Mouse (Mus musculus) ovary, adult 18-20 months (tissue): ENCODE data around the gene Med23.
A peak's percentile ranks its signal among the peaks of the same experiment; 100 is the strongest.

Experiments
- DNase-seq: peaks from one replicate; pipeline ENCODE4 v3.0.0; 2022; ENCODE audit warnings: low spot score, mixed read lengths

Med23 gene

GRCm38 (mm10) chr10:24873624-24874023 lies 3.8 kb downstream of the Med23 start:
- DNase-seq: no peak

GRCm38 (mm10) chr10:24886008-24886407 lies 16.2 kb downstream of the Med23 start:
- DNase-seq: peak; percentile 18

GRCm38 (mm10) chr10:24888343-24888742 lies 18.6 kb downstream of the Med23 start:
- DNase-seq: no peak

GRCm38 (mm10) chr10:24895927-24896326 lies 26.1 kb downstream of the Med23 start:
- no peak for DNase-seq

- DNase-seq: no peak
Observed at GRCm38 (mm10) chr10:24905627-24906026, 35.8 kb downstream of the Med23 start.

- DNase-seq: no peak
Observed at GRCm38 (mm10) chr10:24911199-24911598, 41.4 kb downstream of the Med23 start.

- no peak for DNase-seq
Observed at GRCm38 (mm10) chr10:24912576-24912975, 42.8 kb downstream of the Med23 start.

- no peak for DNase-seq
Observed at GRCm38 (mm10) chr10:24915486-24915885, 45.7 kb downstream of the Med23 start.

GRCm38 (mm10) chr10:24922977-24923376 lies 53.2 kb downstream of the Med23 start:
- DNase-seq: no peak

- DNase-seq: no peak
Observed at GRCm38 (mm10) chr10:24924296-24924695, 54.5 kb downstream of the Med23 start.

- no peak for DNase-seq
Observed at GRCm38 (mm10) chr10:24926380-24926779, 56.6 kb downstream of the Med23 start.

- no peak for DNase-seq
Observed at GRCm38 (mm10) chr10:24926962-24927720, 57.4 kb downstream of the Med23 start, which contains the start of gene Arg1. Arg1 (minus strand) TSS chr10:24927484.

GRCm38 (mm10) chr10:24928072-24928471 lies 58.3 kb downstream of the Med23 start:
- DNase-seq: no peak

- no peak for DNase-seq
Observed at GRCm38 (mm10) chr10:24930143-24930542, 60.4 kb downstream of the Med23 start.

GRCm38 (mm10) chr10:24947871-24948270 lies 78.1 kb downstream of the Med23 start:
- no peak for DNase-seq

- DNase-seq: no peak
Observed at GRCm38 (mm10) chr10:24948278-24948677, 78.5 kb downstream of the Med23 start.

GRCm38 (mm10) chr10:24950223-24950622 lies 80.4 kb downstream of the Med23 start:
- DNase-seq: no peak

- DNase-seq: no peak
Observed at GRCm38 (mm10) chr10:24951575-24951974, 81.8 kb downstream of the Med23 start.

GRCm38 (mm10) chr10:24952549-24952948 lies 82.8 kb downstream of the Med23 start:
- DNase-seq: no peak

GRCm38 (mm10) chr10:24953876-24954275 lies 84.1 kb downstream of the Med23 start:
- no peak for DNase-seq

GRCm38 (mm10) chr10:24958280-24959042 lies 88.7 kb downstream of the Med23 start:
- no peak for DNase-seq

- peak; percentile 86 for DNase-seq
Observed at GRCm38 (mm10) chr10:24959043-24959916, 89.5 kb downstream of the Med23 start.
